Mouse (Mus musculus) stomach, embryonic 15.5 days (tissue): ENCODE data around the gene Gm45837. TPM values are rescaled to one million over a fixed set of nuclear protein-coding genes. Genes with fewer than 3 reads are reported as not detected.

ENCODE experiments used
- ATAC-seq: fragments of 200-750 bp; cut with Nextera tagmentation; 2 replicates; pipeline ENCODE4 v1.8.0; 2017; ENCODE audit warnings: low read depth, moderate number of reproducible peaks, moderate TSS enrichment; ENCODE audit not compliant: insufficient read depth, low FRiP score
- H3K27ac ChIP-seq: fragments of 300-500 bp; sonication (generic); 2 replicates; pipeline ENCODE4 v1.5.1; 2015; ENCODE audit warnings: mild to moderate bottlenecking, inconsistent platforms
- H3K27me3 ChIP-seq: fragments of 300-500 bp; sonication (generic); replicated peaks from 2 replicates; pipeline ENCODE4 v1.6.1; 2015; ENCODE audit warnings: inconsistent platforms
- H3K36me3 ChIP-seq: fragments of 300-500 bp; sonication (generic); 2 replicates; pipeline ENCODE4 v1.6.1; 2015; ENCODE audit warnings: inconsistent platforms
- H3K4me1 ChIP-seq: fragments of 300-500 bp; sonication (generic); 2 replicates; pipeline ENCODE4 v1.6.1; 2015; ENCODE audit warnings: inconsistent platforms
- H3K4me2 ChIP-seq: fragments of 300-500 bp; sonication (generic); 2 replicates; pipeline ENCODE4 v1.6.1; 2015; ENCODE audit warnings: mild to moderate bottlenecking, inconsistent platforms
- H3K4me3 ChIP-seq: fragments of 300-500 bp; sonication (generic); replicated peaks from 2 replicates; pipeline ENCODE4 v1.5.1; 2015; ENCODE audit warnings: inconsistent platforms
- H3K9ac ChIP-seq: fragments of 300-500 bp; sonication (generic); 2 replicates; pipeline ENCODE4 v1.6.1; 2015; ENCODE audit warnings: inconsistent platforms
- H3K9me3 ChIP-seq: fragments of 300-500 bp; sonication (generic); 2 replicates; pipeline ENCODE4 v1.6.1; 2016; ENCODE audit warnings: inconsistent platforms
- WGBS: fragments of 180-500 bp; shearing (Covaris S2); methylation state at CpG from one replicate; pipeline ENCODE4 v1.1.7; 2015; 5-methylcytosine and 5-hydroxymethylcytosine counted together
- polyA plus RNA-seq: library from polyadenylated mRNA; unstranded; fragments of >200 nt; fragmentation: Nextera tagmentation; extraction: Ambion mirVana; gene quantifications from 2 replicates; pipeline ENCODE4 v1.2.1, GENCODE M21; 2015

Gene Gm45837
- polyA plus RNA-seq, 1 experiment from 2014 or later, result 8.0 TPM

GRCm38 (mm10) chr7:101393694-101394504, 16.8 kb upstream of the Gm45837 start:
- 20% methylated on average over 8 of the region's 8 CpGs for WGBS
- peaks cover 22% of the 10 kb centered on the region for H3K4me1 ChIP-seq

GRCm38 (mm10) chr7:101394569-101394968, 16.1 kb upstream of the Gm45837 start:
- H3K36me3 ChIP-seq, result peaks cover 47% of the 10 kb centered on the region
- H3K4me2 ChIP-seq, result peak overlapping the region; percentile 59
- peaks cover 22% of the 10 kb centered on the region for H3K4me1 ChIP-seq
- peak overlapping the region; percentile 48 for H3K4me3 ChIP-seq
- WGBS, result 50% methylated on average over 3 of the region's 3 CpGs
- H3K27me3 ChIP-seq, result no peaks in the 10 kb centered on the region
- ATAC-seq, result no peak
- no peaks in the 10 kb centered on the region for H3K9me3 ChIP-seq
- peak overlapping the region; percentile 97 for H3K27ac ChIP-seq
- 0 out of 2 replicates have a peak overlapping the region, but pooled peaks have one; percentile 32 for H3K9ac ChIP-seq

More at GRCm38 (mm10) chr7:101393694-101394504, 16.8 kb upstream of the Gm45837 start:
- Histone ChIP-seq H3K4me3 (peak overlapping the region; percentile 48), H3K36me3 (peaks cover 41% of the 10 kb centered on the region), H3K9ac (0 out of 2 replicates have a peak overlapping the region, but pooled peaks have one; percentile 32), H3K4me2 (peak overlapping the region; percentile 59), H3K27me3 (no peaks in the 10 kb centered on the region), H3K27ac (peak overlapping the region; percentile 97), H3K9me3 (no peaks in the 10 kb centered on the region)
- peak; percentile 83 for ATAC-seq

- peaks cover 22% of the 10 kb centered on the region for H3K4me1 ChIP-seq
- peaks cover 47% of the 10 kb centered on the region for H3K36me3 ChIP-seq
- peak overlapping the region; percentile 59 for H3K4me2 ChIP-seq
- ATAC-seq, result no peak; the same call in 1 of the 2 replicates
- no peak overlapping the region for H3K9ac ChIP-seq
- no peaks in the 10 kb centered on the region for H3K27me3 ChIP-seq
- H3K27ac ChIP-seq, result peak overlapping the region; percentile 97
- WGBS, result 44% methylated on average over 2 of the region's 2 CpGs
- no peaks in the 10 kb centered on the region for H3K9me3 ChIP-seq
- H3K4me3 ChIP-seq, result peak overlapping the region; percentile 48
Measured at GRCm38 (mm10) chr7:101395471-101395870, 15.2 kb upstream of the Gm45837 start.

GRCm38 (mm10) chr7:101397175-101397574, 13.5 kb upstream of the Gm45837 start:
- WGBS, result 93% methylated on average over 4 of the region's 4 CpGs
- H3K27ac ChIP-seq, result no peak overlapping the region
- H3K36me3 ChIP-seq, result peaks cover 60% of the 10 kb centered on the region
- H3K9ac ChIP-seq, result no peak overlapping the region
- H3K27me3 ChIP-seq, result no peaks in the 10 kb centered on the region
- no peaks in the 10 kb centered on the region for H3K9me3 ChIP-seq
- H3K4me2 ChIP-seq, result no peak overlapping the region
- peaks cover 22% of the 10 kb centered on the region for H3K4me1 ChIP-seq
- ATAC-seq, result no peak
- H3K4me3 ChIP-seq, result no peak overlapping the region

- Histone ChIP-seq H3K4me2 (no peak overlapping the region), H3K9me3 (no peaks in the 10 kb centered on the region), H3K27ac (no peak overlapping the region), H3K9ac (no peak overlapping the region), H3K36me3 (peaks cover 86% of the 10 kb centered on the region), H3K4me3 (no peak overlapping the region), H3K4me1 (no peaks in the 10 kb centered on the region), H3K27me3 (no peaks in the 10 kb centered on the region)
- no peak for ATAC-seq
- WGBS, result 93% methylated on average over 7 of the region's 7 CpGs
Measured at GRCm38 (mm10) chr7:101401510-101401909, 9.2 kb upstream of the Gm45837 start.

- no peak overlapping the region for H3K27ac ChIP-seq
- H3K4me2 ChIP-seq, result no peak overlapping the region
- ATAC-seq, result no peak
- no peaks in the 10 kb centered on the region for H3K9me3 ChIP-seq
- H3K27me3 ChIP-seq, result no peaks in the 10 kb centered on the region
- no peak overlapping the region for H3K9ac ChIP-seq
- 96% methylated on average over 5 of the region's 5 CpGs for WGBS
- peaks cover 81% of the 10 kb centered on the region for H3K36me3 ChIP-seq
- H3K4me1 ChIP-seq, result no peaks in the 10 kb centered on the region
- H3K4me3 ChIP-seq, result no peak overlapping the region
Measured at GRCm38 (mm10) chr7:101403831-101404230, 6.9 kb upstream of the Gm45837 start.

- Histone ChIP-seq H3K4me1 (peaks cover 31% of the 10 kb centered on the region), H3K4me2 (no peak overlapping the region), H3K36me3 (peaks cover 30% of the 10 kb centered on the region), H3K4me3 (no peak overlapping the region), H3K9me3 (no peaks in the 10 kb centered on the region), H3K9ac (no peak overlapping the region), H3K27me3 (0 out of 2 replicates have a peak, but pooled peaks cover 5% of the 10 kb centered on the region), H3K27ac (no peak overlapping the region)
- no peak; the same call in 1 of the 2 replicates for ATAC-seq
Measured at GRCm38 (mm10) chr7:101412796-101413195, 2.1 kb downstream of the Gm45837 start.

GRCm38 (mm10) chr7:101414209-101414608, 3.5 kb downstream of the Gm45837 start:
- Histone ChIP-seq H3K36me3 (peaks cover 17% of the 10 kb centered on the region), H3K9me3 (no peaks in the 10 kb centered on the region), H3K27ac (no peak overlapping the region), H3K4me3 (no peak overlapping the region), H3K4me2 (no peak overlapping the region), H3K27me3 (0 out of 2 replicates have a peak, but pooled peaks cover 8% of the 10 kb centered on the region), H3K4me1 (peaks cover 31% of the 10 kb centered on the region), H3K9ac (no peak overlapping the region)
- no peak for ATAC-seq
- WGBS, result 43% methylated on average over 4 of the region's 4 CpGs

- no peak overlapping the region for H3K4me2 ChIP-seq
- H3K9ac ChIP-seq, result no peak overlapping the region
- no peak overlapping the region for H3K27ac ChIP-seq
- H3K27me3 ChIP-seq, result 0 out of 2 replicates have a peak, but pooled peaks cover 8% of the 10 kb centered on the region
- no peak overlapping the region for H3K4me3 ChIP-seq
- ATAC-seq, result peak; percentile 65
- WGBS, result 27% methylated on average over 7 of the region's 7 CpGs
- H3K36me3 ChIP-seq, result peaks cover 14% of the 10 kb centered on the region
- H3K9me3 ChIP-seq, result no peaks in the 10 kb centered on the region
- H3K4me1 ChIP-seq, result peaks cover 31% of the 10 kb centered on the region
Measured at GRCm38 (mm10) chr7:101414661-101415511, 4.2 kb downstream of the Gm45837 start.

GRCm38 (mm10) chr7:101415512-101416100, 4.9 kb downstream of the Gm45837 start:
- ATAC-seq, result no peak
- H3K9me3 ChIP-seq, result no peaks in the 10 kb centered on the region
- no peak overlapping the region for H3K27ac ChIP-seq
- H3K4me2 ChIP-seq, result no peak overlapping the region
- H3K27me3 ChIP-seq, result 0 out of 2 replicates have a peak, but pooled peaks cover 8% of the 10 kb centered on the region
- H3K4me3 ChIP-seq, result no peak overlapping the region
- no peak overlapping the region for H3K9ac ChIP-seq
- 30% methylated on average over 8 of the region's 8 CpGs for WGBS
- H3K36me3 ChIP-seq, result peaks cover 12% of the 10 kb centered on the region; the same call in 1 of the 2 replicates
- H3K4me1 ChIP-seq, result peaks cover 31% of the 10 kb centered on the region

GRCm38 (mm10) chr7:101416391-101416790, 5.7 kb downstream of the Gm45837 start:
- Histone ChIP-seq H3K9me3 (no peaks in the 10 kb centered on the region), H3K9ac (no peak overlapping the region), H3K4me3 (no peak overlapping the region), H3K36me3 (peaks cover 7% of the 10 kb centered on the region; the same call in 1 of the 2 replicates), H3K27ac (no peak overlapping the region), H3K4me2 (no peak overlapping the region), H3K27me3 (0 out of 2 replicates have a peak, but pooled peaks cover 8% of the 10 kb centered on the region), H3K4me1 (peaks cover 25% of the 10 kb centered on the region)
- 39% methylated on average over 5 of the region's 5 CpGs for WGBS
- no peak for ATAC-seq
